Mouse (Mus musculus): ENCODE data around the gene Chst8. TPM values are rescaled to one million over a fixed set of nuclear protein-coding genes. Genes with fewer than 3 reads are reported as not detected.

Chst8 gene
- polyA plus RNA-seq, 1 experiment from 2014 or later = 9.7 TPM

DNA sequence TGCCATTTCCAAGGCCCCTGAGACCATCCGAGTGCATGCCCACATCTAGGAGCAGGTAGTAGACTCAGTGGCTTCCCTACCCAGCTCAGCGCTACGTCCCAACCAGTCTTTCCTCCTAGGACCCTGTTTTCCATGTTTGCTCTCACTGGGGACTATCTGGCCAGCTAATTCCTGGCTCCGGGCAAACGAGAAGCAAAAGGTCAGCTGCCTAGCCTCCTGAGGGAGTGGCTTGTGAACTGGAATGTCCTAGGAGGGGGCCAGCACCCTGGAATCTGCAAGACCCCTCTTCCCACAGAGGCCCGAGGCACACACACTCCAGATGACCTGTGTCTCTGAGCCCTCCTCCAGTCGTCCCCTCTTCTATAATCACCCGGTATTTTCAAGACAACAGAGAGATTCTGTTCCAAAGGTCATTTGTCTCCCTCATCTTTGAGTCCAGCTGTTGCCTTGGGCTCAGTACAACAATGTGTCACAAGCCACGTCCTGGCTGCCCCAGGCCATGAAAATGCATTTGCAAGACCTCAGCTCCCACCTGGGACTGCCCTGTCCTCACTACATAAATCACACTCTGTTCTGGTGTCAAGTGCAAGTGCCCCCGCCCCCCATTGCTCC lies 60.3 kb downstream of the Chst8 start:
- Histone ChIP-seq H3K27ac (ENCODE audit: low read depth, low read length) (no peak overlapping the region), H3K4me2 (ENCODE audit: low read depth, low read length) (no peak overlapping the region), H3K4me1 (ENCODE audit: control insufficient read depth, insufficient read depth, low read length) (peaks cover 14% of the 10 kb centered on the region; the same call in 1 of the 2 replicates), H3K9ac (replicated peaks; ENCODE audit: low read depth, low read length) (no peak overlapping the region), H3K4me3 (ENCODE audit: low read depth, low read length) (no peak overlapping the region), H3K9me3 (ENCODE audit: control insufficient read depth, low read length) (no peaks in the 10 kb centered on the region), H3K36me3 (ENCODE audit: control insufficient read depth, insufficient read depth, low read length) (no peaks in the 10 kb centered on the region), H3K27me3 (ENCODE audit: control insufficient read depth, insufficient read depth, low read length) (no peaks in the 10 kb centered on the region)
- WGBS = 25% methylated on average over 10 of the region's 10 CpGs
- no peak for ATAC-seq (ENCODE audit: low read depth)

DNA sequence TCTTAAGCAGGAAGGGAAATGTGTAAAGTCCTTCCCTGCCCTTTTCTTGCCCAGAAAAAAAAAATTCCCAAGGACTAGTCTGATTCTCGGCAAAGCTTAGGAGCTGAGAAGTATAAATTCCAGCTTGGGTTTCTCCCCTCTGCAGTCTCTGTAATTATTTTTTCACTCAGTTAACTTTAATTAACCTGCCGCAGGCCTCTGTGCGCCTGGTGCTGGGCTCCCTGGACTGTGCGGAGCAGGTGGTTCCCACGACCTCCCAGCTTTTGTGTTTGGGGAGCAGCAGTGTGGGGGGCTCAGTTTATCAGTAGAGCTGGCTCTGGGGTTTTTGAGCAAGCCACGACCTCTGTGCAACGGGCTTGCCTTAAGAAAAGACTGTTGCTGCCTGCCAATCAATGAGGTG lies 62.2 kb downstream of the Chst8 start:
- no peaks in the 10 kb centered on the region for H3K36me3 ChIP-seq (ENCODE audit: control insufficient read depth, insufficient read depth, low read length)
- H3K9ac ChIP-seq (replicated peaks; ENCODE audit: low read depth, low read length) = no peak overlapping the region
- no peak overlapping the region for H3K27ac ChIP-seq (ENCODE audit: low read depth, low read length)
- no peak overlapping the region for H3K4me3 ChIP-seq (ENCODE audit: low read depth, low read length)
- no peak for ATAC-seq (ENCODE audit: low read depth)
- H3K27me3 ChIP-seq (ENCODE audit: control insufficient read depth, insufficient read depth, low read length) = no peaks in the 10 kb centered on the region
- no peak overlapping the region for H3K4me2 ChIP-seq (ENCODE audit: low read depth, low read length)
- no peaks in the 10 kb centered on the region for H3K9me3 ChIP-seq (ENCODE audit: control insufficient read depth, low read length)
- H3K4me1 ChIP-seq (ENCODE audit: control insufficient read depth, insufficient read depth, low read length) = peaks cover 23% of the 10 kb centered on the region; the same call in 1 of the 2 replicates
- 39% methylated on average over 7 of the region's 7 CpGs for WGBS

DNA sequence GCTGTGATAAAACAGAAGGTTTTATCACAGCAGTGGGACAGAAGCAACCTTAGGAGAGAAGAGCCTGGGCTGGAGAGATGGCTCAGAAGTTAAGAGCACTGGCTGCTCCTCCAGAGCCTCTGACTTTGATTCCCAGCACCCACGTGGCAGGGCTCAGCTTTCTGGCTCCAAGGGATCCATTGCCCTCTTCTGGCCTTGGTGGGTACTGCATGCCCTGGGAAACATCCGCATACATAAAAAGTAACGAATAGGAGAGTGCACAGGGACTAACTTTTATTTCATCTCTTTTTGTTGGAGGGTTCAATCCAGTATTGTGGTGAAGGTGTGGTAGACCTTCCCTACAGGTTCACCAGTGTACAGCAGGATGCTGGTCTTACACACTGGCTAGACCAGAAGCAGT lies 62.8 kb downstream of the Chst8 start:
- Histone ChIP-seq H3K27ac (ENCODE audit: low read depth, low read length) (no peak overlapping the region), H3K9ac (replicated peaks; ENCODE audit: low read depth, low read length) (no peak overlapping the region), H3K4me1 (ENCODE audit: control insufficient read depth, insufficient read depth, low read length) (peaks cover 23% of the 10 kb centered on the region; the same call in 1 of the 2 replicates), H3K4me3 (ENCODE audit: low read depth, low read length) (no peak overlapping the region), H3K27me3 (ENCODE audit: control insufficient read depth, insufficient read depth, low read length) (no peaks in the 10 kb centered on the region), H3K9me3 (ENCODE audit: control insufficient read depth, low read length) (no peaks in the 10 kb centered on the region), H3K36me3 (ENCODE audit: control insufficient read depth, insufficient read depth, low read length) (no peaks in the 10 kb centered on the region), H3K4me2 (ENCODE audit: low read depth, low read length) (no peak overlapping the region)
- no peak for ATAC-seq (ENCODE audit: low read depth)
- 52% methylated on average over 3 of the region's 3 CpGs for WGBS

DNA sequence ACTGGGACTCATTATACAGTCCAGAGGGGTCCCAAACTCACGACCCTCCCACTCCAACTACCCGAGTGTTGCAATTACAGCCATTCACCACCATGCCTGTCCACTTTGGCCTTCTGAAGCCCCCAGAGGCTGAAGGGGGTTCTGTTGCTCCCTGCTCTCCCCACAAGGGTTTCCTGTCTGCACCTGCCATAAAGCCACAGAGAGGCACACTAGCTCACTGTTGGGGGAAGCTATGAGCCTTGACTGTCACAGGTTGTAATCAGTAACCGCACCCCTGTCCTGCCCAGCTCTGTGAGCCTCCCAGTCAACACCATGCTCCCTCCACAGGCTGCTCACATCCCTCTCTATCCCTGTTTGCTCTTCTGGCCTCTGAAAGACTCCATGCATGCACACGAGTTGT lies 64.0 kb downstream of the Chst8 start:
- Histone ChIP-seq H3K27me3 (ENCODE audit: control insufficient read depth, insufficient read depth, low read length) (no peaks in the 10 kb centered on the region), H3K4me3 (ENCODE audit: low read depth, low read length) (no peak overlapping the region), H3K9me3 (ENCODE audit: control insufficient read depth, low read length) (no peaks in the 10 kb centered on the region), H3K9ac (replicated peaks; ENCODE audit: low read depth, low read length) (no peak overlapping the region), H3K4me1 (ENCODE audit: control insufficient read depth, insufficient read depth, low read length) (peaks cover 23% of the 10 kb centered on the region; the same call in 1 of the 2 replicates), H3K4me2 (ENCODE audit: low read depth, low read length) (no peak overlapping the region), H3K27ac (ENCODE audit: low read depth, low read length) (no peak overlapping the region), H3K36me3 (ENCODE audit: control insufficient read depth, insufficient read depth, low read length) (no peaks in the 10 kb centered on the region)
- no peak for ATAC-seq (ENCODE audit: low read depth)
- 73% methylated on average over 4 of the region's 4 CpGs for WGBS

DNA sequence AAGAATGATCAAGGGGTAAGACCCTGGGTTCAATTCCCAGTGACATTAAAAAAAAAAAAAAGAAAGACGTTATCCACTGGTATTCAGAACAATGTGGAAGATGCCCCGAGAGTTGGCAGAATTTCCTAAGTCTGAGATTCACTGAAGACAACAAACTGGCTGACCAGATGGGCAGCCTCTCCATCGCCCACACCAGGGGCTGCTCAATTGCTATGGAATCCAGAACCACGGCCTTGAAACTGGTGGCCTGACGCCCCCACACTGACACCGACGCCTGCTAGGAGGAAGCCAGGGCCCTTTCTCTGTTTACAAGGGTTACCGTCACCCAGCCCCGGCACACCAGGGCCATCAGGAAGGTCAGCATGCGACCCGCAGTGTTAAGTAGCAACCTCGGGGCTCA lies 64.8 kb downstream of the Chst8 start:
- Histone ChIP-seq H3K4me2 (ENCODE audit: low read depth, low read length) (no peak overlapping the region), H3K9ac (replicated peaks; ENCODE audit: low read depth, low read length) (no peak overlapping the region), H3K27me3 (ENCODE audit: control insufficient read depth, insufficient read depth, low read length) (no peaks in the 10 kb centered on the region), H3K4me1 (ENCODE audit: control insufficient read depth, insufficient read depth, low read length) (peaks cover 16% of the 10 kb centered on the region; the same call in 1 of the 2 replicates), H3K9me3 (ENCODE audit: control insufficient read depth, low read length) (no peaks in the 10 kb centered on the region), H3K4me3 (ENCODE audit: low read depth, low read length) (no peak overlapping the region), H3K27ac (ENCODE audit: low read depth, low read length) (no peak overlapping the region), H3K36me3 (ENCODE audit: control insufficient read depth, insufficient read depth, low read length) (no peaks in the 10 kb centered on the region)
- 75% methylated on average over 12 of the region's 12 CpGs for WGBS
- ATAC-seq (ENCODE audit: low read depth) = no peak

DNA sequence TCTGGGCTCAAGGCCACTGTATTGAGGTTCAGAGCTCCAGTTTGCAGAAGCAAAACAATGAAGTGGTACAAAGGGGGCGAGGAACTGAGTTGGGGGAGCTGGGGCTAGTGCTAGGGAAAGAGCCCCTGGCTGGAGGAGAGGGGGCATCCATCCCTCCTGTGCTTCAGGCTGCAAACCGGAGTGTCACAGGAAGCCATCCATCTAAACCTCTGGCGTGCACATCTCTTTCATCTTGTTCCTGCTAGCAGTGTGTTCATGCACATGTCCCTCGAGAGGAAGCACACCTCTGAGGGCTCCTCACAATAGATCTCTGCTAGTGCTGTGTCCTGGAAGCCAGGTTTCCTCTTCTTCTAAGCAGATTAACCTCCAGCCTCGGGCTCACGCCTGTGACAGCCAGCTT lies 65.9 kb downstream of the Chst8 start:
- Histone ChIP-seq H3K4me1 (ENCODE audit: control insufficient read depth, insufficient read depth, low read length) (peaks cover 9% of the 10 kb centered on the region; the same call in 1 of the 2 replicates), H3K36me3 (ENCODE audit: control insufficient read depth, insufficient read depth, low read length) (no peaks in the 10 kb centered on the region), H3K4me3 (ENCODE audit: low read depth, low read length) (no peak overlapping the region), H3K27me3 (ENCODE audit: control insufficient read depth, insufficient read depth, low read length) (no peaks in the 10 kb centered on the region), H3K9me3 (ENCODE audit: control insufficient read depth, low read length) (no peaks in the 10 kb centered on the region), H3K27ac (ENCODE audit: low read depth, low read length) (no peak overlapping the region), H3K9ac (replicated peaks; ENCODE audit: low read depth, low read length) (0 out of 2 replicates have a peak overlapping the region, but pooled peaks have one; percentile 2), H3K4me2 (ENCODE audit: low read depth, low read length) (no peak overlapping the region)
- WGBS = 45% methylated on average over 6 of the region's 6 CpGs
- ATAC-seq (ENCODE audit: low read depth) = no peak

DNA sequence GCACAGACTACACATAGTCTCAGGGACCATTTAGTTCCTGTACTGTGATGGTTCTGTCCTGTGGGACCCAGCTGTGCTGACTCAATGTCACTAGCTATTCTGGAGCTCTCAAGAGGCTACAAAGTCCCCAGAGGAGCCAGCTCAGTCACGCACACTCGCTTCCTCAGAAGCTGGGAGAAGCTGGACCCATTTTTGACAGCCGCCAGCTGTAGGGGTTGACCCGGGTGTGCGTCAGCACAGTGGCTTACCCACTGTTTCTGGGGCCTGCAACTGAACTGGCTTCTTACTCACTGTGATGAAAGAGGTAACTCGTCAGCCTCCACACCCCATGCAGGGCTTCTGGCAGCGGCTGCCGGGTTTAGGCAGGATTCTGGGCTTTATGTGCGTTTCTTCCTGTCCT lies 66.3 kb downstream of the Chst8 start:
- no peaks in the 10 kb centered on the region for H3K27me3 ChIP-seq (ENCODE audit: control insufficient read depth, insufficient read depth, low read length)
- ATAC-seq (ENCODE audit: low read depth) = no peak
- H3K27ac ChIP-seq (ENCODE audit: low read depth, low read length) = no peak overlapping the region
- H3K4me1 ChIP-seq (ENCODE audit: control insufficient read depth, insufficient read depth, low read length) = peaks cover 9% of the 10 kb centered on the region; the same call in 1 of the 2 replicates
- H3K9me3 ChIP-seq (ENCODE audit: control insufficient read depth, low read length) = no peaks in the 10 kb centered on the region
- H3K4me3 ChIP-seq (ENCODE audit: low read depth, low read length) = no peak overlapping the region
- H3K9ac ChIP-seq (replicated peaks; ENCODE audit: low read depth, low read length) = 0 out of 2 replicates have a peak overlapping the region, but pooled peaks have one; percentile 2
- no peaks in the 10 kb centered on the region for H3K36me3 ChIP-seq (ENCODE audit: control insufficient read depth, insufficient read depth, low read length)
- H3K4me2 ChIP-seq (ENCODE audit: low read depth, low read length) = no peak overlapping the region
- 48% methylated on average over 9 of the region's 9 CpGs for WGBS

DNA sequence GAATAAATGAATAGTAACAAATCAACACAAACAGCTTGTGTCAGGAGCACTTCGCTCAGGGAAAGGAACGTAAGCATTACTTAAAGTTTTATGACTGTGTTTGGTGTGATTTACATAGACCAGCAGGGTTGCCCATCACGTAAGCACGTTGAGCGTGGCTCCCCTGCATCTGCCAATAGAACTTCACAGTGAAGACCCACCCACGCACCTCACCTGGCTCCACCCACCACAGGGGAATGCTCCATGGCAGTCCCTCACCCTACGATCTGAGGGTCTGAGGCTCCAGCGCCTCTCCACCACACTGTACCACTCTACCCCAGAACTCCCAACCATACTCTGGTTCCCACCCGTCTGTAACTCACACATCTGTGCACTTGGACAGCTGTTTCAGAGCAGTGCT lies 67.1 kb downstream of the Chst8 start:
- ATAC-seq (ENCODE audit: low read depth) = peak; percentile 66
- no peak overlapping the region for H3K4me2 ChIP-seq (ENCODE audit: low read depth, low read length)
- H3K9me3 ChIP-seq (ENCODE audit: control insufficient read depth, low read length) = no peaks in the 10 kb centered on the region
- 52% methylated on average over 9 of the region's 9 CpGs for WGBS
- H3K27ac ChIP-seq (ENCODE audit: low read depth, low read length) = no peak overlapping the region
- no peaks in the 10 kb centered on the region for H3K36me3 ChIP-seq (ENCODE audit: control insufficient read depth, insufficient read depth, low read length)
- H3K9ac ChIP-seq (replicated peaks; ENCODE audit: low read depth, low read length) = no peak overlapping the region
- H3K4me1 ChIP-seq (ENCODE audit: control insufficient read depth, insufficient read depth, low read length) = peaks cover 9% of the 10 kb centered on the region; the same call in 1 of the 2 replicates
- no peaks in the 10 kb centered on the region for H3K27me3 ChIP-seq (ENCODE audit: control insufficient read depth, insufficient read depth, low read length)
- H3K4me3 ChIP-seq (ENCODE audit: low read depth, low read length) = no peak overlapping the region

DNA sequence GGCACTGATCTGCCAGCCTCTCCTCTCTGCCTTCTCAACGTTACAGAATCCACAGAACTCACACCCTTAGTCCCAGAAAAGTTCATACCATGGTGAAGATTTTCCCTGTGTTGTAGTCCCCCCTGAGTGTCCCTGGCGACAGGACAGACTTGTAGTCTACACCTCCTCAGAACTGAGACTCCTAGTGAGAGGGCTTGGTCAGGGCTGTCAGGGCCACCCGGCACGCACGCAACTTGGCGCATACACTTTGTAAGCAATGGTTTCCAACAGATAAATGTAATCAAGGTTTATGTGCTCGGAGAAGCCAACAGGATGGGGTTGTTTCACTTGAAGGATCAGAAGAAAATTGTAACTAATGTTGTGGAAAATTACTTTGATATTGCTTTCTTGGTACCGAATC lies 67.5 kb downstream of the Chst8 start:
- WGBS = 64% methylated on average over 8 of the region's 8 CpGs

More for the DNA sequence above, 67.5 kb downstream of the Chst8 start:
- no peaks in the 10 kb centered on the region for H3K9me3 ChIP-seq (ENCODE audit: control insufficient read depth, low read length)
- no peak overlapping the region for H3K27ac ChIP-seq (ENCODE audit: low read depth, low read length)
- H3K9ac ChIP-seq (replicated peaks; ENCODE audit: low read depth, low read length) = no peak overlapping the region
- H3K4me2 ChIP-seq (ENCODE audit: low read depth, low read length) = no peak overlapping the region
- peak; percentile 10; the same call in 1 of the 2 replicates for ATAC-seq (ENCODE audit: low read depth)
- H3K36me3 ChIP-seq (ENCODE audit: control insufficient read depth, insufficient read depth, low read length) = no peaks in the 10 kb centered on the region
- no peak overlapping the region for H3K4me3 ChIP-seq (ENCODE audit: low read depth, low read length)
- peaks cover 9% of the 10 kb centered on the region; the same call in 1 of the 2 replicates for H3K4me1 ChIP-seq (ENCODE audit: control insufficient read depth, insufficient read depth, low read length)
- H3K27me3 ChIP-seq (ENCODE audit: control insufficient read depth, insufficient read depth, low read length) = no peaks in the 10 kb centered on the region

Measured in neural tube, embryonic 14.5 days (tissue).